Mouse (Mus musculus) R1 (cell line): ENCODE measurements at regions not wholly inside any gene's neighbourhood (a gene's known extent, or its start where the extent isn't known, plus 50 kb on each side); places are given as distances from the start of the nearest gene placed in this dataset.

ENCODE experiments used
- DNase-seq: peaks from one replicate; pipeline ENCODE4 v3.0.0-alpha.2; 2018; ENCODE audit warnings: low read depth, low spot score

DNA sequence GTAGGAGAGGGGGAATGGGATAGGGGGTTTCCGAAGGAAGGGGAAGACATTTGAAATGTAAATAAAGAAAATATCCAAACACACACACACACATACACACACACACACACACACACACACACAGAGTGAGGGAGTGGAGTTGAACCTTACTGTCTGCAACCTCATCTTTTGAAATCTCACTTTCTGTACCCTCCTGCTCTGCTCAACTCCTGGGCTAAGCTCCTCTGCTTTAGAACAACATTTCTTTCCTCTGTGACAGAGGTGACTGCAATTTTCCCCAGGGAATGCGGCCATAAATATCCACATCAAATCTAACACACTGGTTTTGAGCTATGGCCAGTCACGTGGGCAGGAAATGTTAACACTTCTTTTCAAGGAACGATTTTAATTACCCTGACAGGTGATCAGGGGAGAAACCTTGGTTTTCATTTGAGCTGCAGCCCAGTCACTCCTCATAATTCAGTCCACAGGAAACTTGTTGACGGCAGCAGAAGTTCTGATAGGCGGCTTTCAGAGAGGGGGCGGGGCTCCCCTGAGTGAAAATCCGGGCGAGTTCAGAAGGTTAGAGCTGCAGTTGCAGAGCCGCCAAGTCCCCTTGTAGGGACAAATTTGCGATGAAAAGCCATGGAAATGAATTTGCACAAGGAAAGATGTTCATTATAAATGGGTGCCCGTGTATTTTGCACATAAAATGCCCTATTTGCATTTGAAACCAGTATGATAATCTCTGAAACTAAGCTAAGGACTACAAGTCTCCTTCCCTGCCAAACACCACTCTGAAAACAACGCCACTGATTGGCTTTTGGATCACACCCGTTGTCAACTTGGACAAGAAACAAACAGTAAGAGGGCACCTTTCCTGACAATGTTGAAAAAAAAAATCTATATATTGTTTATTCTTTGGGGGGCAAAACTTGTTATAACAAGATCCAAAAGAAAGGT, 63.0 kb upstream of the L3mbtl4 start:
- DNase-seq: peak; percentile 43

DNA sequence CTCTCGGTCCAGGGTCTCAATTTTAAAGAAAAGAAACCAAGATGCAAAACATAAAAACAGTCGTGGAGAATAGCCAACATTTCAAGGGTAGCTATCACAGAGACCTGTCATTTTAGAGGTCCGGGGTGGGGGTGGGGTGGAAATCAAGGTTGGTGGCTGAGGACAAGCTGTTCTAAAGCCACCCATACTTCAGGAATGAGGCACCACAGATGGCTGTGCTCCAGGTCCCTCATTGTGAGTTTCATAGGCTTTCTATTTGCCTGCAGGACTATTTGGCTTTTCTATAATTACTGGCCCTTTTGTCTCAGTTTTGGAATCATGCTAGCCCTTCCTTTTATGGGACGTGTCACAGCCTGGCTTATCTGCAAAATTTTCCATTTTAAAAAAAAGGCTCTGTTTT, 55.4 kb upstream of the L3mbtl4 start:
- no peak for DNase-seq

DNA sequence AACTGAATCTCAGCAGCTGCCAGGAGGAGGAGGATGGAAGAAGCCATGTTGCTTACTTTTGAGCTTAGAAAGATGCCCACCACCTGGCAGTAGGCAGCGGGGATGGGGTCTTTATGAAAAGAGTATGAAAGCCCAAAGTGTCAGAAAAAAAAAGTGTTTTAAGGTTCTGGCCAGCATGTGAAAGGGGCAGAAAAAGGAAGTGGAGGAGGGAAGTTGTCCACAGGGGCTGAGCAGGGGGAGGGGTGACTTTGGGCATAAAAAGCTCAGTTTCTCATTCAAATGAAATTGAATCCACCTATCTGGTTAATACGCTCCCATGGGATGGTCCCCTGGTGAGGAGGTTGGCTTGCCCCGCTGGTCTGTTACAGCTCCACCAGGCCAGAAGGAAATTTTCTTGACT, 50.4 kb upstream of the L3mbtl4 start:
- no peak for DNase-seq
